Mouse (Mus musculus): Measurements from ENCODE around the gene Impdh2. TPM values are rescaled to one million over a fixed set of nuclear protein-coding genes. Genes with fewer than 3 reads are reported as not detected.

Impdh2 gene
- polyA plus RNA-seq, 1 experiment = 18.9 TPM

DNA sequence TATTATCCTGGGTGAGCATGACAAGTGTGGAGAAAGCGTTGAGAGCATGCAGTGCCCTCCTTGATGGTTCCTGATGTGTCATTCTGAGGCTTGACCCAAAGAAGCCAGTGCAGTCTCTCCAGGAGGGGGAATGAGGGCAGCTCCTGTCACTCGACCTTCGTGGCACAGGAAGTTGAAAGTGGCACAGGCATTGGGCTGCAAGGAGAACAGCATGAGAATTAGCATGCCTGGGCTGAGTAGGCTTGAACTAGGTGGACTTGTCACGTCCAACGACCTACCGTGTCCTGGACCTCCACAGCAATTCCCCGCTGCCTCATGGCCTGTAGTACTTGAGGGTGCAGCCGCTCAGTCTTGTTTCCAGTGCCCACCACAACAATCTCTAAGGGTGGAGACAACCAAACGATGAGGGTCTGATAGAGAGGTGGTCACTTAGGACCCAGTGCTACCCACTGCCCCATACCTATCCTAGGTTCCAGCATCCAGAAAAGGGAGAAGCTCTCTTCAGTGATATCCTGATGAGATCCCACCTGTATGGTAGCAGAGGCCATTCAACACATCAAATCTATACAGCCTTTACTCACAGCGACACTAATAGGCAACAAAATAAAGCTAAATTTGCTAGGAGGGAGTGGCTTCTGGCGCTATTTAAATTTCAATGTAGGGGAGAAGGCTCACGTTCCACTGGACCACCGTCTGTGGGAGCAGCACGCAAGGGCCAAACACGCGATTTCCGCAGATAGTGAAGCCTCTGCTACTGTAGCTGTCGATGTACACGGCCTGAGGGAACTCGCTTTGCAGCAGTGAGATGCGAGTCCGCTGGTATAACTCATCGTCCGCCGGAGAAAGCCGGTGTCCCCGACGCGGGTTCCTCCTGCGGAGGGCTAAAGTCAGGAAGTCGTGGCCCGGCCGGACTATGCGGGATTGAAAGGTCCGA, 6.1 kb downstream of the Impdh2 start:
- Histone ChIP-seq H3K4me1 (ENCODE audit: control insufficient read depth, insufficient read depth, insufficient read length, low read length) (peaks cover 13% of the 10 kb centered on the region), H3K4me3 (ENCODE audit: insufficient read depth, low read depth, low read length) (peak overlapping the region; percentile 79), H3K27ac (replicated peaks; ENCODE audit: low read depth, low read length) (peak overlapping the region; percentile 78)

GRCm38 (mm10) chr9:108566815-108567776, 7.0 kb downstream of the Impdh2 start, which contains the start of gene Ndufaf3:
Gene Ndufaf3, minus strand, starts transcription at chr9:108567434.
- H3K27ac ChIP-seq (replicated peaks; ENCODE audit: low read depth, low read length) = peak within 1 kb of the TSS; percentile 78

GRCm38 (mm10) chr9:108567931-108568419, 7.9 kb downstream of the Impdh2 start:
- H3K4me1 ChIP-seq (ENCODE audit: control insufficient read depth, insufficient read depth, insufficient read length, low read length) = peaks cover 13% of the 10 kb centered on the region
- H3K4me3 ChIP-seq (ENCODE audit: insufficient read depth, low read depth, low read length) = peak overlapping the region; percentile 79
- H3K27ac ChIP-seq (replicated peaks; ENCODE audit: low read depth, low read length) = peak overlapping the region; percentile 71

More at GRCm38 (mm10) chr9:108566815-108567776, 7.0 kb downstream of the Impdh2 start, which contains the start of gene Ndufaf3:
- Histone ChIP-seq H3K4me3 (ENCODE audit: insufficient read depth, low read depth, low read length) (peak within 1 kb of the TSS; percentile 79), H3K4me1 (ENCODE audit: control insufficient read depth, insufficient read depth, insufficient read length, low read length) (peaks cover 13% of the 10 kb centered on the region)

DNA sequence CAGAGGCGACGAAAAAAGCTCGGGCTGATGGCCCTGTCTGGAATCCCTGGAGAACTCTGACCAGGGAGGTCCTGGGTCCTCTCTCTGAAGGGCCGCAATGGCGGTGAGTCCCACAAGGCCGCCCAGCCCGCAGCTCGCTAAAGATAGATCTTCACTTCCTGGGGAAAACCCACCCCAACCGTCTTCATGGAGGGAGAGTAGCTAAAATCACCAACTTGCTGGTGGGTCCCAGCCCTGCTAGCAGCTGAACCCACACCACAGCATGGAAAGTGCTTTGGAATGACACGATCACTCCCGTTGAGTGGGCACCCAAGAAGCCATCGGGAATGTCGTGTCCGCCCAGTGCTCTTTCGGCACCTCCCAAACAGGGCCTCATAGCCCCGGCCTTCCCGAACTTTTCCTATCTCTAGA, 8.4 kb downstream of the Impdh2 start:
- peak overlapping the region; percentile 79 for H3K4me3 ChIP-seq (ENCODE audit: insufficient read depth, low read depth, low read length)
- H3K4me1 ChIP-seq (ENCODE audit: control insufficient read depth, insufficient read depth, insufficient read length, low read length) = peaks cover 13% of the 10 kb centered on the region
- peak overlapping the region; percentile 71 for H3K27ac ChIP-seq (replicated peaks; ENCODE audit: low read depth, low read length)

- Histone ChIP-seq H3K4me1 (ENCODE audit: control insufficient read depth, insufficient read depth, insufficient read length, low read length) (peaks cover 13% of the 10 kb centered on the region), H3K27ac (replicated peaks; ENCODE audit: low read depth, low read length) (peak within 1 kb of the TSS; percentile 71; the same call in 1 of the 2 replicates)
Observed at GRCm38 (mm10) chr9:108569381-108570206, 9.5 kb downstream of the Impdh2 start, which contains the start of gene Dalrd3. Gene Dalrd3, plus strand, starts transcription at chr9:108569886.

DNA sequence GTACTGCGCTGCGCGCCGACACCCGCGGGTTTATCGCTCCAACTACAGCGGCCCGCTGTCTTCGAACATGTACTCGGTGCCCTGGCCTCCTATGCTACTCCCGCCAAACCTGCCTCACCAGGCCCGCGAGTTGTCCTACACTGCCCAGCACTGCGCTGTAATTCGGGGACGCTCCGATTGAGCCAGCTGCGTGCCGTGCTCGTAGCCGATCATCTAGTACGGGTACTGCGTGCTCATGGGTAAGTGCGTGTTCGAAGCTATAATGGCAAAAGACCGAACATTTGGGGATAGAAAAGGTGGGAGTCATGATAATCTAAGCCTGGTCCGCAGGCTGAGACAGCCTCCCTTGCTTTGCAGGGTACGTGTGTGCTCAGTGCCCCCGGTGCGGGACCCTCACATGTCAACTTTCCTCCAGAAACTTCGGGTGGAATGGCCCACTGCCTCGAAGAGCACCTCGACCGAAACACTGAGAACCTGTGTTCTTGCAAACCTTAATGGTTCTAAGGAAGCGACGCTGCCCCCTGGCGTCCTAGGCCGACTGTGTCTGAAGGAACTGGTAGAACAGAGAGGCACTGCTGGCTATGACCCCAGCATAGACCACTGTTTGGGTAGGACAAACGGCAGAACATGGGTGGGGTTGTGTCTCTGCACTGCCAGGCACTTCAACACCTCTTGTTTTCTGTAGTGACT, 10.3 kb downstream of the Impdh2 start:
- Histone ChIP-seq H3K4me1 (ENCODE audit: control insufficient read depth, insufficient read depth, insufficient read length, low read length) (peaks cover 13% of the 10 kb centered on the region), H3K4me3 (ENCODE audit: insufficient read depth, low read depth, low read length) (peak overlapping the region; percentile 72), H3K27ac (replicated peaks; ENCODE audit: low read depth, low read length) (no peak overlapping the region)

More at GRCm38 (mm10) chr9:108569381-108570206, 9.5 kb downstream of the Impdh2 start, which contains the start of gene Dalrd3:
- peak within 1 kb of the TSS; percentile 79 for H3K4me3 ChIP-seq (ENCODE audit: insufficient read depth, low read depth, low read length)

GRCm38 (mm10) chr9:108571401-108571973, 11.4 kb downstream of the Impdh2 start:
- Histone ChIP-seq H3K4me3 (ENCODE audit: insufficient read depth, low read depth, low read length) (no peak overlapping the region), H3K4me1 (ENCODE audit: control insufficient read depth, insufficient read depth, insufficient read length, low read length) (peaks cover 13% of the 10 kb centered on the region), H3K27ac (replicated peaks; ENCODE audit: low read depth, low read length) (no peak overlapping the region)

DNA sequence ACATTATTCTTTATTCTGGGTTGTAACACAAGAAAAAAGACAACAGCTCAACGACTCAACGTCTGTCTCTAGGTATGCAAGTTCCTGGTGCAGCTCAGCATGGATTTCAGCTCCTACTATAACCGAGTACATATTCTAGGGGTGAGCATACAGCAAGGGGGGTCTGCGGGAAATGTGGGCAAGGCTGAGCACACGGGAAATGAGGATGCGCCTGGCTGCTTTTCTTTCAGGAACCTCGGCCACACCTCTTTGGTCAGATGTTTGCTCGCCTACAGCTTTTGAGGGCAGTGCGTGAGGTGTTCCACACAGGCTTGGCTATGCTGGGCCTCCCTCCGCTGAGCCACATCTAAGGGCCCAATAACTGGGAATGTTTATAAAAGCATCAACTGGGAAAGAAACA, 12.2 kb downstream of the Impdh2 start:
- H3K27ac ChIP-seq (replicated peaks; ENCODE audit: low read depth, low read length) = no peak overlapping the region
- peaks cover 13% of the 10 kb centered on the region for H3K4me1 ChIP-seq (ENCODE audit: control insufficient read depth, insufficient read depth, insufficient read length, low read length)
- H3K4me3 ChIP-seq (ENCODE audit: insufficient read depth, low read depth, low read length) = no peak overlapping the region

GRCm38 (mm10) chr9:108573774-108574690, 13.9 kb downstream of the Impdh2 start:
- Histone ChIP-seq H3K4me3 (ENCODE audit: insufficient read depth, low read depth, low read length) (no peak overlapping the region), H3K4me1 (ENCODE audit: control insufficient read depth, insufficient read depth, insufficient read length, low read length) (peaks cover 8% of the 10 kb centered on the region; the same call in 1 of the 2 replicates), H3K27ac (replicated peaks; ENCODE audit: low read depth, low read length) (no peak overlapping the region)

GRCm38 (mm10) chr9:108574921-108575320, 14.8 kb downstream of the Impdh2 start:
- Histone ChIP-seq H3K27ac (replicated peaks; ENCODE audit: low read depth, low read length) (no peak overlapping the region), H3K4me1 (ENCODE audit: control insufficient read depth, insufficient read depth, insufficient read length, low read length) (peaks cover 8% of the 10 kb centered on the region)

GRCm38 (mm10) chr9:108575321-108576297, 15.5 kb downstream of the Impdh2 start:
- Histone ChIP-seq H3K4me1 (ENCODE audit: control insufficient read depth, insufficient read depth, insufficient read length, low read length) (peaks cover 8% of the 10 kb centered on the region), H3K4me3 (ENCODE audit: insufficient read depth, low read depth, low read length) (no peak overlapping the region), H3K27ac (replicated peaks; ENCODE audit: low read depth, low read length) (no peak overlapping the region)

More at GRCm38 (mm10) chr9:108574921-108575320, 14.8 kb downstream of the Impdh2 start:
- no peak overlapping the region for H3K4me3 ChIP-seq (ENCODE audit: insufficient read depth, low read depth, low read length)

Measured in brown adipose tissue, adult 24 weeks (tissue).